Mouse (Mus musculus) hematopoietic multipotent progenitor cell, adult 10-12 weeks (in vitro differentiated cells): ENCODE data around the gene Fkbp4. TPM values are rescaled to one million over a fixed set of nuclear protein-coding genes. Genes with fewer than 3 reads are reported as not detected.

Experiments
- polyA plus RNA-seq: library from polyadenylated mRNA; stranded (reverse); fragments of >175 nt; gene quantifications from 2 replicates; pipeline ENCODE4 v1.2.3, GENCODE M21; 2012; ENCODE audit warnings: low replicate concordance

The Fkbp4 gene
- 91.2 and 98.3 TPM in 2 replicates for polyA plus RNA-seq

DNA sequence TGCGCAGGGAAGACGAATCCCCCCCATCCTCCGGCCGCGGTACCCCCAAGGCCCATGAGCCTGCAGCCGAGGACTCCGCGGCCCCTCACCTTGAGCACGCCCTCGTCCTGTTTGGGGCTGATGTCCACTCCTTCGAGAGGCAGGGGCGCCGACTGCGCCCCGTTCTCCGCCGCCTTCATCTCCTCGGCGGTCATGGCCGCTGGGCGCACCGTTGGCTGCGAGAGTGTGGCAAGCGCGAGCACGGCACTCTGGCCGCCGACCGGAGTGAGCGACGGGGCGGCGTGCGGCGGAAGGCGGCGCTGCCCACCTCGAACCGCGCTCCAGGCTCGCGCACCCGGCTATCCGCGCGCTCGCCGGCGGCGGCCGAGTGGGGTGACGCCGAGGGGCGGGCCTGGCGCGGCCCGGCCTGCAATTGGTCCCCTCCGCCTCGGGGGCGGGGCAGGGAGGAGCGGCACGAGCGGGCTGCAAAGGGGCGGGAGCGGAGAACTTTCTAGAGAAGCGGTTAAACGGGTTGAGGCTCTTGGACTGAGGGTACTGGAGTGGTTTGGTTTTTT is at the start of gene Fkbp4:
Fkbp4 (minus strand) TSS at position 361 of the 554 bp plus-strand sequence.

GRCm38 (mm10) chr6:128424269-128425019 is 14.0 kb downstream of the Fkbp4 start, which contains the start of gene Itfg2:
TSS of gene Itfg2 (minus strand) at chr6:128424931.

DNA sequence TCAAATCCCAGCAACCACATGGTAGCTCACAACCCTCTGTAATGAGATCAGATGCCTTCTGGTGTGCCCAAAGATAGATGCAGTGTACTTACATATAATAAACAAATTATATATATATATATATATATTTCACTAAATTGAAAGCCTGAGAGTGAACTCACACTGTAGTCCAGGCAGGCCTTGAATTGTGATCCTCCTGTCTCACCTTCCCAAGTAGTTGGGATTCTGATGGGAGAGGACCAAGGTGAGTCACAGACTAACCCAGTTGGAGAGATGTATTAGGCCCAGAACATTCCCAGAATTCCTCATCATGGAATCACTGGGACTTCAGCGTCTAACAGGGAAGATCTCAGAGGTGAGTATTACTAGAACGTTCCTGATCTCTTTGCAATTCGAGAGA is 39.5 kb downstream of the Fkbp4 start, which contains the start of gene Nrip2:
Nrip2 (plus strand) TSS at position 301 of the 400 bp plus-strand sequence.

Other genes starting within 250 kb of the Fkbp4 start
- gene Tead4, start 137.9 kb downstream of the Fkbp4 start, polyA plus RNA-seq: not detected in 2 replicates
- gene Tulp3, start 82.8 kb downstream of the Fkbp4 start, polyA plus RNA-seq: 2.0 and 2.4 TPM in 2 replicates
- gene Rhno1, start 75.8 kb downstream of the Fkbp4 start, polyA plus RNA-seq: 31.3 and 51.5 TPM in 2 replicates
- 6.1 and 17.4 TPM in 2 replicates for gene Foxm1, start 75.7 kb downstream of the Fkbp4 start, polyA plus RNA-seq
- 0.12 TPM in 1 of 2 replicates, not detected in the other for gene Tex52, start 63.2 kb downstream of the Fkbp4 start, polyA plus RNA-seq
- not detected in 2 replicates for gene Gm44596, start 63.2 kb downstream of the Fkbp4 start, polyA plus RNA-seq
- gene Nrip2, start 39.4 kb downstream of the Fkbp4 start, polyA plus RNA-seq: 0.07 and 0.28 TPM in 2 replicates
- gene Itfg2, start 13.7 kb downstream of the Fkbp4 start, polyA plus RNA-seq: 20.5 and 26.9 TPM in 2 replicates
- gene Pzp, start 88.0 kb upstream of the Fkbp4 start, polyA plus RNA-seq: not detected in 2 replicates
- gene A2ml1, start 142.9 kb upstream of the Fkbp4 start, polyA plus RNA-seq: not detected in 2 replicates
- 0.45 and 2.1 TPM in 2 replicates for gene Klrb1a, start 184.9 kb upstream of the Fkbp4 start, polyA plus RNA-seq
- gene Clec2h, start 223.7 kb upstream of the Fkbp4 start, polyA plus RNA-seq: 0.22 TPM in 1 of 2 replicates, not detected in the other